Mouse (Mus musculus) ES-E14 (cell line): ENCODE results near the gene Gpr155. TPM values are rescaled to one million over a fixed set of nuclear protein-coding genes. Genes with fewer than 3 reads are reported as not detected.

Experiments
- DNase-seq: peaks from one replicate; pipeline ENCODE4 v3.0.0-alpha.2; 2013; ENCODE audit warnings: low read depth, low spot score
- H3K27ac ChIP-seq: 2 replicates; pipeline ENCODE4 v1.5.1; 2012; ENCODE audit warnings: low read depth, mild to moderate bottlenecking, low read length, moderate library complexity, mixed read lengths; ENCODE audit not compliant: poor library complexity, insufficient read depth, severe bottlenecking
- H3K36me3 ChIP-seq: 2 replicates; pipeline ENCODE4 v1.6.1; 2012; ENCODE audit warnings: mild to moderate bottlenecking, low read length, moderate library complexity, mixed read lengths; ENCODE audit not compliant: control insufficient read depth, poor library complexity, insufficient read depth, severe bottlenecking
- H3K4me1 ChIP-seq, 2 experiments: fragments of 150-350 bp in 1 of 2; sonication (generic) in 1 of 2; 2 replicates each; pipeline ENCODE4 v1.6.1; 2012; ENCODE audit warnings: low read length in 2 of 2, mild to moderate bottlenecking in 1 of 2, mixed read lengths in 1 of 2; ENCODE audit not compliant: control insufficient read depth in 2 of 2, insufficient read depth in 2 of 2, poor library complexity in 1 of 2
- H3K4me3 ChIP-seq, 2 experiments: fragments of 150-350 bp in 1 of 2; sonication (generic) in 1 of 2; 2 replicates each; pipeline ENCODE4 v1.5.1; 2012; ENCODE audit warnings: low read length in 2 of 2, low read depth in 1 of 2, mild to moderate bottlenecking in 1 of 2, mixed read lengths in 1 of 2; ENCODE audit not compliant: insufficient read depth in 1 of 2, poor library complexity in 1 of 2, severe bottlenecking in 1 of 2
- H3K9ac ChIP-seq: 2 replicates; pipeline ENCODE4 v1.6.1; 2012; ENCODE audit warnings: low read depth, mild to moderate bottlenecking, low read length, mixed read lengths; ENCODE audit not compliant: poor library complexity, insufficient read depth, severe bottlenecking
- H3K9me3 ChIP-seq: fragments of 150-350 bp; sonication (generic); 2 replicates; pipeline ENCODE4 v1.6.1; 2012; ENCODE audit warnings: low read depth, mild to moderate bottlenecking, low read length; ENCODE audit not compliant: control insufficient read depth, insufficient read depth
- CHD2 ChIP-seq: IDR thresholded peaks from 2 replicates; pipeline ENCODE4 v1.6.1; 2014; ENCODE audit warnings: mild to moderate bottlenecking, low read depth, low read length, inconsistent platforms
- HCFC1 ChIP-seq: IDR thresholded peaks from 2 replicates; pipeline ENCODE4 v1.6.1; 2012; ENCODE audit warnings: low read length, inconsistent platforms, borderline replicate concordance; ENCODE audit not compliant: insufficient read depth
- MAFK ChIP-seq: IDR thresholded peaks from 2 replicates; pipeline ENCODE4 v1.6.1; 2014; ENCODE audit warnings: mild to moderate bottlenecking, low read depth, low read length, inconsistent platforms; ENCODE audit not compliant: insufficient read depth
- ZC3H11A ChIP-seq: IDR thresholded peaks from 2 replicates; pipeline ENCODE4 v1.6.1; 2012; ENCODE audit warnings: low read depth, mild to moderate bottlenecking, inconsistent platforms, low read length, borderline replicate concordance
- ZNF384 ChIP-seq: IDR thresholded peaks from 2 replicates; pipeline ENCODE4 v1.6.1; 2012; ENCODE audit warnings: low read depth, low read length, inconsistent platforms
- in situ Hi-C, 2 experiments: fragments of 600-800 bp; cut with MboI; formaldehyde crosslinking; loops; one replicate each; pipeline ENCODE4 v1.15.1; 2025; ENCODE audit warnings: low sequenced_read_pairs in 2 of 2, inconsistent platforms in 1 of 2; ENCODE audit not compliant: unreplicated experiment in 2 of 2
- total RNA-seq: library from RNA; depleted of rRNA; stranded (reverse); fragments of 300-350 nt; gene quantifications from 2 replicates; pipeline ENCODE4 v1.2.3, GENCODE M21; 2012

The Gpr155 gene
- total RNA-seq, 1 experiment = 2.3 TPM

GRCm38 (mm10) chr2:73403385-73404013 is 17.1 kb upstream of the Gpr155 start:
- no peaks in the 10 kb centered on the region for H3K4me1 ChIP-seq
- no peaks in the 10 kb centered on the region for H3K9me3 ChIP-seq
- no peaks in the 10 kb centered on the region for H3K36me3 ChIP-seq
- no peak overlapping the region for H3K9ac ChIP-seq
- DNase-seq = no peak
- in situ Hi-C loops = no loop called here
- no peak overlapping the region for H3K27ac ChIP-seq
- H3K4me3 ChIP-seq = no peak overlapping the region
- TF ChIP-seq HCFC1 = no peak
- TF ChIP-seq CHD2 = no peak
- TF ChIP-seq MAFK = no peak
- TF ChIP-seq ZC3H11A = no peak
- TF ChIP-seq ZNF384 = no peak

- H3K4me1 ChIP-seq = no peaks in the 10 kb centered on the region
- in situ Hi-C loops = no loop called here
- no peaks in the 10 kb centered on the region for H3K36me3 ChIP-seq
- no peaks in the 10 kb centered on the region for H3K9me3 ChIP-seq
- H3K4me3 ChIP-seq = no peak overlapping the region
- H3K27ac ChIP-seq = no peak overlapping the region
- no peak overlapping the region for H3K9ac ChIP-seq
- no peak for TF ChIP-seq ZC3H11A
- no peak for DNase-seq
Measured at GRCm38 (mm10) chr2:73401689-73402088, 15.3 kb upstream of the Gpr155 start.

- no peak overlapping the region for H3K9ac ChIP-seq
- H3K4me3 ChIP-seq = no peak overlapping the region
- in situ Hi-C loops = no loop called here
- H3K9me3 ChIP-seq = no peaks in the 10 kb centered on the region
- no peaks in the 10 kb centered on the region for H3K36me3 ChIP-seq
- TF ChIP-seq ZC3H11A = no peak
- no peak for TF ChIP-seq HCFC1
- TF ChIP-seq CHD2 = no peak
- no peak for TF ChIP-seq MAFK
- no peak for TF ChIP-seq ZNF384
- H3K27ac ChIP-seq = no peak overlapping the region
- DNase-seq = no peak
- H3K4me1 ChIP-seq = no peaks in the 10 kb centered on the region
Measured at GRCm38 (mm10) chr2:73397476-73397875, 11.1 kb upstream of the Gpr155 start.

GRCm38 (mm10) chr2:73396828-73397325 is 10.5 kb upstream of the Gpr155 start:
- Histone ChIP-seq H3K9me3 (no peaks in the 10 kb centered on the region), H3K27ac (no peak overlapping the region), H3K9ac (no peak overlapping the region), H3K4me1 (no peaks in the 10 kb centered on the region), H3K4me3 (no peak overlapping the region), H3K36me3 (no peaks in the 10 kb centered on the region)
- TF ChIP-seq MAFK (no peak), CHD2 (no peak), ZC3H11A (no peak), ZNF384 (no peak), HCFC1 (no peak)
- DNase-seq = no peak
- in situ Hi-C loops = no loop called here

- in situ Hi-C loops = no loop called here
- TF ChIP-seq ZNF384 (no peak), CHD2 (no peak), HCFC1 (no peak), MAFK (no peak), ZC3H11A (no peak)
- Histone ChIP-seq H3K36me3 (no peaks in the 10 kb centered on the region), H3K9me3 (no peaks in the 10 kb centered on the region), H3K9ac (no peak overlapping the region), H3K4me1 (no peaks in the 10 kb centered on the region), H3K4me3 (no peak overlapping the region), H3K27ac (no peak overlapping the region)
- no peak for DNase-seq
Measured at GRCm38 (mm10) chr2:73395516-73395915, 9.1 kb upstream of the Gpr155 start.
